Mouse (Mus musculus) CH12.LX (cell line): ENCODE measurements around the gene Etfdh. TPM values are rescaled to one million over a fixed set of nuclear protein-coding genes. Genes with fewer than 3 reads are reported as not detected.

ENCODE experiments used
- DNase-seq: peaks from one replicate; pipeline ENCODE4 v3.0.0-alpha.2; 2013; ENCODE audit errors: extremely low read depth
- H3K27ac ChIP-seq: 2 replicates; pipeline ENCODE4 v1.5.1; 2012; ENCODE audit warnings: low read depth, mild to moderate bottlenecking, control low read depth, moderate library complexity; ENCODE audit not compliant: insufficient read depth
- H3K27me3 ChIP-seq: replicated peaks from 2 replicates; pipeline ENCODE3; 2012; ENCODE audit warnings: inconsistent platforms
- H3K36me3 ChIP-seq, 2 experiments: replicated peaks in 1 of 2; 2 replicates each; pipeline versions ENCODE3 to v1.6.1; 2012; ENCODE audit warnings: inconsistent platforms in 1 of 2, low read length in 1 of 2, mild to moderate bottlenecking in 1 of 2, mixed read lengths in 1 of 2, moderate library complexity in 1 of 2; ENCODE audit not compliant: control insufficient read depth in 1 of 2, insufficient read depth in 1 of 2
- H3K4me1 ChIP-seq, 2 experiments: 2 replicates each; pipeline ENCODE4 v1.6.1; 2012; ENCODE audit warnings: inconsistent platforms in 1 of 2, moderate library complexity in 1 of 2; ENCODE audit not compliant: insufficient read depth in 2 of 2, control insufficient read depth in 1 of 2
- H3K4me2 ChIP-seq: 2 replicates; pipeline ENCODE4 v1.6.1; 2012; ENCODE audit warnings: low read depth, mild to moderate bottlenecking, control low read depth; ENCODE audit not compliant: poor library complexity, insufficient read depth, severe bottlenecking
- H3K4me3 ChIP-seq, 3 experiments: fragments of 150-350 bp in 1 of 3; sonication (generic) in 1 of 3; replicated peaks in 1 of 3; 2 replicates each; pipeline versions ENCODE3 to v1.5.1; 2011 to 2012; ENCODE audit warnings: low read depth in 2 of 3, low read length in 2 of 3, mild to moderate bottlenecking in 2 of 3, moderate library complexity in 2 of 3, control low read depth in 1 of 3, improper control_type of control experiment in 1 of 3, inconsistent platforms in 1 of 3, mixed read lengths in 1 of 3; ENCODE audit not compliant: poor library complexity in 1 of 3
- H3K79me2 ChIP-seq: replicated peaks from 2 replicates; pipeline ENCODE4 v1.6.1; 2012; ENCODE audit warnings: mild to moderate bottlenecking, moderate library complexity; ENCODE audit not compliant: control insufficient read depth, poor library complexity, insufficient read depth, severe bottlenecking; ENCODE audit errors: extremely low read depth
- H3K9ac ChIP-seq: 2 replicates; pipeline ENCODE4 v1.6.1; 2012; ENCODE audit warnings: low read depth, mild to moderate bottlenecking, control low read depth, moderate library complexity; ENCODE audit not compliant: insufficient read depth
- H3K9me3 ChIP-seq: replicated peaks from 2 replicates; pipeline ENCODE3; 2012; ENCODE audit warnings: low read length, inconsistent platforms, mixed read lengths
- BHLHE40 ChIP-seq: IDR thresholded peaks from 2 replicates; pipeline ENCODE4 v1.6.1; 2011; ENCODE audit warnings: mild to moderate bottlenecking, low read depth, low read length, improper control_type of control experiment
- CHD1 ChIP-seq: IDR thresholded peaks from 2 replicates; pipeline ENCODE4 v1.6.1; 2012; ENCODE audit warnings: low read depth, low read length, improper control_type of control experiment, inconsistent platforms
- CHD2 ChIP-seq: IDR thresholded peaks from 2 replicates; pipeline ENCODE4 v1.6.1; 2011; ENCODE audit warnings: low read length, improper control_type of control experiment
- E2F4 ChIP-seq: IDR thresholded peaks from 2 replicates; pipeline ENCODE4 v1.6.1; 2011; ENCODE audit warnings: low read depth, low read length, improper control_type of control experiment; ENCODE audit not compliant: insufficient replicate concordance
- EP300 ChIP-seq: IDR thresholded peaks from 2 replicates; pipeline ENCODE4 v1.6.1; 2011; ENCODE audit warnings: low read length, improper control_type of control experiment
- ETS1 ChIP-seq: conservative IDR thresholded peaks from 2 replicates; pipeline ENCODE4 v1.6.1; 2012; ENCODE audit warnings: low read depth, mild to moderate bottlenecking, inconsistent platforms, low read length, improper control_type of control experiment, moderate library complexity
- GABPA ChIP-seq: IDR thresholded peaks from 2 replicates; pipeline ENCODE4 v1.6.1; 2012; ENCODE audit warnings: low read depth, low read length, improper control_type of control experiment, inconsistent platforms; ENCODE audit not compliant: insufficient replicate concordance
- KAT2A ChIP-seq: IDR thresholded peaks from 2 replicates; pipeline ENCODE4 v1.6.1; 2012; ENCODE audit warnings: low read length, improper control_type of control experiment, inconsistent platforms; ENCODE audit not compliant: insufficient replicate concordance
- MEF2A ChIP-seq: IDR thresholded peaks from 2 replicates; pipeline ENCODE4 v1.6.1; 2014; ENCODE audit warnings: low read depth, mild to moderate bottlenecking, inconsistent platforms, low read length, improper control_type of control experiment, borderline replicate concordance
- MYC ChIP-seq: IDR thresholded peaks from 2 replicates; pipeline ENCODE4 v1.6.1; 2011; ENCODE audit warnings: low read depth, mild to moderate bottlenecking, improper control_type of control experiment, low read length
- NELFE ChIP-seq: IDR thresholded peaks from 2 replicates; pipeline ENCODE4 v1.6.1; 2011; ENCODE audit warnings: low read depth, low read length, improper control_type of control experiment
- POLR2A ChIP-seq: IDR thresholded peaks from 2 replicates; pipeline ENCODE4 v1.6.1; 2011; ENCODE audit warnings: low read depth, mild to moderate bottlenecking, improper control_type of control experiment, low read length
- RCOR1 ChIP-seq: conservative IDR thresholded peaks from 2 replicates; pipeline ENCODE4 v1.6.1; 2012; ENCODE audit warnings: low read depth, mild to moderate bottlenecking, inconsistent platforms, low read length, improper control_type of control experiment
- TBP ChIP-seq: conservative IDR thresholded peaks from 2 replicates; pipeline ENCODE4 v1.6.1; 2011; ENCODE audit warnings: low read depth, low read length, improper control_type of control experiment
- UBTF ChIP-seq: IDR thresholded peaks from 2 replicates; pipeline ENCODE4 v1.6.1; 2012; ENCODE audit warnings: low read depth, mild to moderate bottlenecking, inconsistent platforms, low read length, improper control_type of control experiment, moderate library complexity
- ZNF384 ChIP-seq: IDR thresholded peaks from 2 replicates; pipeline ENCODE4 v1.6.1; 2012; ENCODE audit warnings: low read depth, low read length, improper control_type of control experiment, inconsistent platforms
- dilution Hi-C: fragments of 300-500 bp; cut with MboI; formaldehyde crosslinking; loops from 2 replicates; pipeline ENCODE4 v1.14.3; 2020; ENCODE audit warnings: low sequenced_read_pairs; ENCODE audit not compliant: extremely low pct_unique_long_range_greater_than_20kb, extremely low pct_ligation_motif_present
- in situ Hi-C: fragments of 300-500 bp; cut with MboI; formaldehyde crosslinking; loops from 3 replicates; pipeline ENCODE4 v1.14.3; 2019; ENCODE audit warnings: low sequenced_read_pairs, low pct_ligation_motif_present, low pct_unique_long_range_greater_than_20kb, mixed read lengths
- polyA plus RNA-seq: library from polyadenylated mRNA; unstranded; fragments of >175 nt; gene quantifications from 2 replicates; pipeline ENCODE4 v1.2.1, GENCODE M21; 2012; ENCODE audit warnings: low read depth; ENCODE audit not compliant: insufficient read length
- total RNA-seq, 2 experiments: library from RNA; depleted of rRNA; stranded (reverse); fragments of 300-350 nt in 1 of 2; fragments of >200 nt in 1 of 2; gene quantifications; 2 replicates each; pipeline ENCODE4 v1.2.3; 2012 to 2014

Etfdh gene
- total and polyA plus RNA-seq, 3 experiments: 22.0 to 32.1 (median 22.4) TPM

DNA sequence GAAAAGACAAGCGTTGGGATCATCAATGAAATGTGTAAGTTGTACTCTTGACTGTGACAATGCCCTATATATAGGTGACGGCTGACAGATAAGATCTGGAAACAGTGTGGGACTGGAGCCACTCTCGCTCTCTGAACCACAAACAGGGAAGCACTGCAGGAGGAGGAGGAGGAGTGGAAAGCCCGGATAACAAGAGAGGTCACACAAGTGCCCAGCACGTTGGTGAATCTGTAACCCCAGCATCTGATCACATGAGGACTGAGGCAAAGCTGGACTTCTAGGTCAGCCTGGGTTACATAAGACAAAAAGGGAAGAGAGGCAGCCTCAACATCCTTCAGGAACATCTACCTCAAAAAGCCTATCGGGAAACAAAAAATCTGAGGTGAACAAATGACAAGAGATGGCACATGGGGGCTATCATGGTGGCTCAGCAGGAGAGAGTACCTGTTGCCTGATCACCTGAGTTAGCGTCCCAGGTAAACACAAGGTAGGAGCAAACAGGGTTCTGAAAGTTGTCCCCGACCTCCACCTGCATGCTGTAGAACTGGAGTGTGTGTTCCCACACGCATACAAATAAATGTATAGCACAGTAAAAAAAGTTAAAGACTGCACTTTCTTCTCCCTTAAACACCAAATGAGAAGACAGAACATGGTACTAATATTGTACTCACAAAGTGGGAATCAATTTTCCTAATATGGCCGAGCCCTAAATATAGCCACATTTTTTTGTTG lies 64.3 kb downstream of the Etfdh start:
- Histone ChIP-seq H3K36me3 (no peaks in the 10 kb centered on the region), H3K9ac (no peak overlapping the region)
- TF ChIP-seq UBTF: no peak
- TF ChIP-seq ZNF384: no peak
- no peak for TF ChIP-seq E2F4
- TF ChIP-seq RCOR1: no peak
- TF ChIP-seq TBP: no peak
- TF ChIP-seq BHLHE40: no peak
- TF ChIP-seq CHD1: no peak
- TF ChIP-seq NELFE: no peak
- TF ChIP-seq, all 38 proteins: peak for 0
- H3K27me3 ChIP-seq: peaks cover 58% of the 10 kb centered on the region
- in situ Hi-C loops: no loop called here
- no peak for DNase-seq
- H3K79me2 ChIP-seq: no peaks in the 10 kb centered on the region
- H3K27ac ChIP-seq: no peak overlapping the region
- dilution Hi-C loops: no loop called here
- no peak overlapping the region for H3K4me3 ChIP-seq
- H3K9me3 ChIP-seq: peaks cover 12% of the 10 kb centered on the region
- peaks cover 0 to 11% of the 10 kb centered on the region in 2 experiments; a peak in 2 of 4 replicates for H3K4me1 ChIP-seq
- H3K4me2 ChIP-seq: no peak overlapping the region

DNA sequence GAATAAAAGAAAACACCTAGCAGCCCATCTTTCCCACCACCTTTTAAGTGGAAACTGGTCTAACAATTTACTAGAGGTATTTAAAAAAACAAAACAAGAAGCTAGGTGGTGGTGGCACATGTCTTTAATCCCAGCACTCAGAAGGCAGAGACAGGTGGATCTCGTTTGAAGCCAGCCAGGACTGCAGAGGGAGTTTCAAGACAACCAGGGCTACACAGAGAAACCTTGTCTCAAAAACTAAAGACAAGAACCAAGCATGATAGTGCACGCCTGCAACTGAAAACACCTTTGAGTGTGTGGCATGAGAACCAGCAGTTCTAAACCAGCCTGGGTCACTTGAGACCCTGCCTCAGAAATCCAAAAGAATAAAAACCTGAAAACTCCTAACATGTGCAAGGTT lies 65.8 kb downstream of the Etfdh start:
- no peak overlapping the region for H3K9ac ChIP-seq
- no peaks in the 10 kb centered on the region for H3K36me3 ChIP-seq
- H3K79me2 ChIP-seq: no peaks in the 10 kb centered on the region
- H3K4me1 ChIP-seq: peaks cover 0 to 5% of the 10 kb centered on the region in 2 experiments; a peak in 2 of 4 replicates
- dilution Hi-C loops: no loop called here
- no peak for DNase-seq
- in situ Hi-C loops: no loop called here
- no peak overlapping the region for H3K27ac ChIP-seq
- no peak overlapping the region for H3K4me3 ChIP-seq
- H3K9me3 ChIP-seq: peaks cover 6% of the 10 kb centered on the region
- no peak for TF ChIP-seq MYC
- TF ChIP-seq POLR2A: no peak
- TF ChIP-seq, all 38 proteins: peak for 0
- peaks cover 62% of the 10 kb centered on the region for H3K27me3 ChIP-seq
- H3K4me2 ChIP-seq: no peak overlapping the region

DNA sequence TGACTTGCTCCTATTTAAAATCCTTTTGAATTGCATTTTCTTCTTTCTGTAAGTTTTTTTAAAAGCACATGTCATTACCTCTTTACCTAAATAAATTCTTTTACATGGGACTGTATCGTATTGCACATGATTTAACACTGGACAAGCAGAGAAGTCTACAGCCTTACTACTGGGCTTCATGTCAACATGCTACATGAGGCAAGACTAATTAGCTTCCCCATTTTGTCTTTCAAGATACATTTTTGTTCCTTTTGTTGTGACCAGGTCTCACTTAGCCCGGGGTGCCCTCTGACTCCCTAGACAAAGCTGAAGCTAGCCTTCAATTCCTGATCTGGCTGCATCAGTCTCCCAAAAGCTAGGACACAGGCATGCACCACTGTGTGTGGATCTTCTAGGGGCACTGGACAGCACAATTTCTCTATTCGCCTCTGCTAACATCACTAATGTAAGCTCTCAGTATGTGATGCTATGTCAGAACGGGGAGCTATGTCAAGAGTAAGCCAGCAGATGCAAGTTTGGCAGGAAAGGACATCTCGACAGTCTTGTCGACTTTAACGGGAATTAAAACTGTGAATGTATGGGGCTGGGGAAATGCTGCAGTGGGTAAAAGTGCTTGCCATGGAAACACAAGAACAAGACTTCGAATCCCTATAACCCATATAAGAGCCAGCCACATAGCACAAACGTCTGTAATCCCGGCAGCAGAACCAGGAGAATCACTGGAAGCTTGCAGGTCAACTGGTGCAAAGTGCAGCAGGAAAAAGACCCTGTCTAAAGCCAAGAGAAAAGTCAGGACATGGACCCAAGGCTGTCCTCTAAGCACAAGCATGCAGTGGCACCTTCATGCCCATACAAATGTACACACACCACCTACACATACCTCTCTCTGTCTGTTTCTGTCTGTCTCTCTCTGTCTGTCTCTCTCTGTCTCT lies 67.2 kb downstream of the Etfdh start:
- TF ChIP-seq GABPA: no peak
- no peak for TF ChIP-seq UBTF
- TF ChIP-seq RCOR1: no peak
- no peak for TF ChIP-seq MEF2A
- TF ChIP-seq ETS1: no peak
- TF ChIP-seq EP300: no peak
- no peak for TF ChIP-seq CHD2
- no peak for TF ChIP-seq KAT2A
- Histone ChIP-seq H3K27ac (no peak overlapping the region), H3K79me2 (no peaks in the 10 kb centered on the region), H3K27me3 (peaks cover 53% of the 10 kb centered on the region), H3K9me3 (no peaks in the 10 kb centered on the region), H3K36me3 (no peaks in the 10 kb centered on the region), H3K9ac (no peak overlapping the region), H3K4me3 (no peak overlapping the region), H3K4me1 (no peaks in the 10 kb centered on the region), H3K4me2 (no peak overlapping the region)
- in situ Hi-C loops (no loop called here), dilution Hi-C loops (no loop called here)
- DNase-seq: no peak
